Mouse (Mus musculus): ENCODE data around the gene Spindoc. TPM values are rescaled to one million over a fixed set of nuclear protein-coding genes. Genes with fewer than 3 reads are reported as not detected.

The Spindoc gene
- polyA plus RNA-seq, 1 experiment, result 10.3 TPM

- TF ChIP-seq CTCF (IDR thresholded peaks at IDR 0.05; ENCODE audit: extremely low read depth, insufficient read depth, insufficient read length, insufficient replicate concordance) (no peak), POLR2A (IDR thresholded peaks at IDR 0.05; ENCODE audit: low read depth, low read length) (no peak)
- H3K27me3 ChIP-seq (ENCODE audit: control insufficient read depth, insufficient read depth, low read length), result no peaks in the 10 kb centered on the region
- no peak overlapping the region for H3K27ac ChIP-seq (ENCODE audit: insufficient read depth, low read length)
- peaks cover 22% of the 10 kb centered on the region; the same call in 1 of the 2 replicates for H3K4me1 ChIP-seq (ENCODE audit: control insufficient read depth, insufficient read depth, insufficient read length)
- H3K36me3 ChIP-seq (ENCODE audit: control insufficient read depth, insufficient read depth, low read length), result no peaks in the 10 kb centered on the region
- H3K4me3 ChIP-seq (ENCODE audit: extremely low read depth, insufficient read depth, insufficient read length), result no peak overlapping the region
- no peak for DNase-seq (ENCODE audit: low read depth in 1 of 2, low spot score in 2 of 2)
- WGBS, result 93% methylated on average over 2 of the region's 2 CpGs
Measured at GRCm38 (mm10) chr19:7304801-7305200, 78.0 kb downstream of the Spindoc start.

Other genes with a start within 250 kb of the Spindoc start
- gene Otub1, start 176.7 kb downstream of the Spindoc start, polyA plus RNA-seq (2012; rRNA removed), result 64.3 and 81.9 TPM in 2 replicates
- gene Cox8a, start 165.4 kb downstream of the Spindoc start, polyA plus RNA-seq (2012; rRNA removed), result 636 and 1,081 TPM in 2 replicates
- 20.5 and 25.1 TPM in 2 replicates for gene Naa40, start 141.8 kb downstream of the Spindoc start, polyA plus RNA-seq (2012; rRNA removed)
- 1.8 and 3.5 TPM in 2 replicates for gene Rcor2, start 115.7 kb downstream of the Spindoc start, polyA plus RNA-seq (2012; rRNA removed)
- gene Mark2, start 41.1 kb downstream of the Spindoc start, polyA plus RNA-seq (2012; rRNA removed), result 84.8 and 111 TPM in 2 replicates
- 10.1 and 12.3 TPM in 2 replicates for gene 2700081O15Rik, start 34.6 kb upstream of the Spindoc start, polyA plus RNA-seq (2012; rRNA removed)
- gene Rtn3, start 100.3 kb upstream of the Spindoc start, polyA plus RNA-seq (2012; rRNA removed), result 39.6 and 53.4 TPM in 2 replicates
- 6.1 and 6.7 TPM in 2 replicates for gene Atl3, start 111.0 kb upstream of the Spindoc start, polyA plus RNA-seq (2012; rRNA removed)
- gene Pla2g16, start 174.5 kb upstream of the Spindoc start, polyA plus RNA-seq (2012; rRNA removed), result 15.2 and 17.2 TPM in 2 replicates
- 0.14 and 0.35 TPM in 2 replicates for gene Lgals12, start 224.2 kb upstream of the Spindoc start, polyA plus RNA-seq (2012; rRNA removed)
- not detected in 2 replicates for gene Hrasls5, start 229.5 kb upstream of the Spindoc start, polyA plus RNA-seq (2012; rRNA removed)

All from spleen, adult 2 months (tissue).